Mouse (Mus musculus): ENCODE results near the gene Tenm4.

Tenm4 gene

GRCm38 (mm10) chr7:96871031-96871430 is 700.0 kb downstream of the Tenm4 start:
- no peak for DNase-seq

- DNase-seq, result no peak
These were observed 707.6 kb downstream of the Tenm4 start for GRCm38 (mm10) chr7:96878511-96879276.

GRCm38 (mm10) chr7:96879593-96879992 is 708.5 kb downstream of the Tenm4 start:
- DNase-seq, result no peak

- DNase-seq, result no peak
These were observed 709.3 kb downstream of the Tenm4 start for GRCm38 (mm10) chr7:96880221-96880944.

- DNase-seq, result no peak
These were observed 712.3 kb downstream of the Tenm4 start for GRCm38 (mm10) chr7:96883297-96883696.

GRCm38 (mm10) chr7:96887088-96887654 is 716.1 kb downstream of the Tenm4 start:
- no peak for DNase-seq

GRCm38 (mm10) chr7:96889061-96890034 is 718.3 kb downstream of the Tenm4 start:
- DNase-seq, result peak in 1 of 2 experiments; percentile 40

- DNase-seq, result no peak
These were observed 719.1 kb downstream of the Tenm4 start for GRCm38 (mm10) chr7:96890035-96890621.

- no peak for DNase-seq
These were observed 719.9 kb downstream of the Tenm4 start for GRCm38 (mm10) chr7:96890987-96891386.

GRCm38 (mm10) chr7:96899036-96899569 is 728.1 kb downstream of the Tenm4 start:
- no peak for DNase-seq

GRCm38 (mm10) chr7:96902183-96902582 is 731.1 kb downstream of the Tenm4 start:
- DNase-seq, result no peak

- DNase-seq, result no peak
These were observed 732.3 kb downstream of the Tenm4 start for GRCm38 (mm10) chr7:96903088-96903985.

GRCm38 (mm10) chr7:96904442-96904841 is 733.4 kb downstream of the Tenm4 start:
- DNase-seq, result no peak

GRCm38 (mm10) chr7:96904936-96905335 is 733.9 kb downstream of the Tenm4 start:
- DNase-seq, result no peak

GRCm38 (mm10) chr7:96905422-96905821 is 734.4 kb downstream of the Tenm4 start:
- no peak for DNase-seq

- peak in 1 of 2 experiments; percentile 12 for DNase-seq
These were observed 735.2 kb downstream of the Tenm4 start for GRCm38 (mm10) chr7:96906216-96906615.

GRCm38 (mm10) chr7:96907971-96908680 is 737.1 kb downstream of the Tenm4 start:
- DNase-seq, result no peak

- DNase-seq, result peak in 1 of 2 experiments; percentile 48
These were observed 738.8 kb downstream of the Tenm4 start for GRCm38 (mm10) chr7:96909856-96910255.

GRCm38 (mm10) chr7:96910310-96910960 is 739.4 kb downstream of the Tenm4 start:
- DNase-seq, result no peak

Data from cerebellum, postnatal 14 days (tissue).